Mouse (Mus musculus) lung, adult 2 months (tissue): ENCODE results near the gene Smim14. TPM values are rescaled to one million over a fixed set of nuclear protein-coding genes. Genes with fewer than 3 reads are reported as not detected.

Source experiments
- DNase-seq: peaks from one replicate; pipeline ENCODE4 v3.0.0; 2022
- H3K4me1 ChIP-seq: fragments of 200-500 bp; 2 replicates; pipeline ENCODE4 v1.6.1; 2011; ENCODE audit warnings: low read length; ENCODE audit not compliant: control insufficient read depth, insufficient read depth
- H3K4me3 ChIP-seq: fragments of 200-500 bp; replicated peaks from 2 replicates; pipeline ENCODE3; 2011; ENCODE audit warnings: low read depth, mild to moderate bottlenecking, control low read depth, low read length; ENCODE audit errors: extremely low read depth
- CTCF ChIP-seq: fragments of 200-500 bp; IDR thresholded peaks from 2 replicates; pipeline ENCODE4 v1.5.1; 2011; ENCODE audit warnings: mild to moderate bottlenecking, low read length, control low read depth; ENCODE audit not compliant: insufficient read depth
- POLR2A ChIP-seq: fragments of 200-500 bp; IDR thresholded peaks from 2 replicates; pipeline ENCODE4 v1.6.1; 2011; ENCODE audit warnings: low read depth, mild to moderate bottlenecking, control low read depth, low read length, borderline replicate concordance; ENCODE audit errors: extremely low read depth
- WGBS: fragments of 180-500 bp; shearing (Covaris S2); methylation state at CpG from one replicate; pipeline ENCODE4 v1.1.7; 2018; 5-methylcytosine and 5-hydroxymethylcytosine counted together
- polyA plus RNA-seq: library from polyadenylated mRNA; depleted of rRNA; stranded (reverse); fragments of >200 nt; gene quantifications from 2 replicates; pipeline ENCODE4 v1.2.3, GENCODE M21; 2012; rRNA removed

Smim14 gene
- polyA plus RNA-seq: 137 and 157 TPM in 2 replicates

DNA sequence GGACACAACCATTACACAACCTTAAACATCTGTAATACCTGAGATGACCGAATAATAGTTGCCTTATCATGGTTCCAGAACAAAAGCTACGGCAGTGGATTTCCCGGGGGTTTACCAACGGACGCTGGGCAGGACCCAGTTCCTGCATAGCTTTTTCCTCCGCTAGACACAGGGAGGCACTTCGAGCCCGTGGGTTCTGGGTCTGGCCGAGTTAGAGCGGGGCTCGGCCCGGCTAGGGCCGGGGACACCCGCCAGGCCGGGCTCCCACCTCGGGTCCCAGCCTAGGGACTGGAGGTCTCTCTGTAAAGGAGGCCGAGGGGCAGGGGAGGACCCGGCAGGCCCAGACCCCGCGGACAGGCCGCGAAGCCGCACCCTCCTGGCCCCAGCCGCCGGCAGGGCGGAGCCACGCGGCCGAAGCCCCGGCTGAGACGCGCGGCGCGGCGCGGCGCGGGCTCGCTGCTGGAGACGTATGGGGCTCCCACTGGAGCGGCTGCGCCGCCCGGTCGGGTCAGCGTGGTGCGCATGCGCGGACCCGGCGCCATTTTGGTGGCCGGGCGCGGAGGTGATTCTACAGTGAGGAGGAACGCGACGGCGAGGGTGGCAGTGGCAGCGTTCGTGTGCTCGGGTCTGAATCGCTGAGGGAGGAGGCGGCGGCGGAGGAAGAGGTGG, at the start of gene Smim14, which contains the start of gene Ube2k:
TSS of gene Smim14 (minus strand) at position 434 of the 669 bp plus-strand sequence.
TSS of gene Ube2k (plus strand) at position 483 of the 669 bp plus-strand sequence.
- Histone ChIP-seq H3K4me1 (peaks cover 4% of the 10 kb centered on the region; the same call in 1 of the 2 replicates), H3K4me3 (peak within 1 kb of the TSS; percentile 99)
- WGBS: under 1% methylated on average over 66 of the region's 66 CpGs
- TF ChIP-seq CTCF (no peak), POLR2A (peak; percentile 81; the same call in 1 of the 2 replicates)
- DNase-seq: peak; percentile 91

DNA sequence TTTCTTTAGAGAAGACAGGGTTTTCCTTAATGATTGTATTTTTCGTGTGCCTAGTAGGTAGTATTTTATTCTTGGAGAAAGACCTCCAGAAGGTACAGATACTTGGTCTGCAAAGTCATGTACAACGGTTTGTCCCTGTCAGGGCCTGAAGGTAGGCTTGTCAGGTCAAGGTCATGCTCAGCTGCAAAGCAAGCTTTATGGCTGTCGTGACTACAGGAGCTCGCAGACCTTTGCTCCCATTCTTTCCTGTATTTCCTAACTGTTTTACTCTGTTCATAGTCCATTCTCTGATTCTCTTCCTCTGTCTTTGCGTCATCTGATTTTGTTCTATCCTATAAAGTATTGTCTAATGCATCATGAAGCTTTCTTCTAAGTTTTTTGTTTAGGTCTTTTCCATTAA, 49.3 kb upstream of the Smim14 start:
- DNase-seq: no peak
- Histone ChIP-seq H3K4me1 (no peaks in the 10 kb centered on the region), H3K4me3 (no peak overlapping the region)
- 89% methylated on average over 5 of the region's 5 CpGs for WGBS
- TF ChIP-seq CTCF: no peak
- TF ChIP-seq POLR2A: no peak

DNA sequence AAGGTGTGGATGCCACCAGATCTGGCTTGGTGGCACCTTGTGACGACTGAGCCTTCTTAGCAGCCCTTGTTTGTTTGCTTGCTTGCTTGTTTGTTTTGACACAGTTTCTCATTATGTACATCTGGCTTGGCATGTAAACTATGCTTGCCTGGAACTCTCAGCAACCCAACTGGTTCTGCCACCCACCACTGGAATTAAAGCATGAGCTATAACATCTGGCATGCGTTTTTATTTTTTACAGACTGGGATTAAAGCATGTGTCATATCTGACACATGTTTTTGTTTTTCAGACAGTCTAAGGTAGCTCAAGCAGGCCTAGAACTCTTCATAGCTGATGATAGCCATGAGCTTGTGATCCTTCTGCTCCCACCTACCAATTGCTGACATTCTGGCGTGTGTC, 41.6 kb upstream of the Smim14 start:
- DNase-seq: no peak
- TF ChIP-seq CTCF: no peak
- TF ChIP-seq POLR2A: no peak
- 64% methylated on average over 3 of the region's 3 CpGs for WGBS
- H3K4me1 ChIP-seq: 0 out of 2 replicates have a peak, but pooled peaks cover 2% of the 10 kb centered on the region
- no peak overlapping the region for H3K4me3 ChIP-seq

GRCm38 (mm10) chr5:65575896-65576295, 38.9 kb upstream of the Smim14 start:
- WGBS: 69% methylated on average over 2 of the region's 2 CpGs
- no peak for TF ChIP-seq POLR2A
- no peak for TF ChIP-seq CTCF
- no peak overlapping the region for H3K4me3 ChIP-seq
- 0 out of 2 replicates have a peak, but pooled peaks cover 2% of the 10 kb centered on the region for H3K4me1 ChIP-seq
- DNase-seq: no peak

DNA sequence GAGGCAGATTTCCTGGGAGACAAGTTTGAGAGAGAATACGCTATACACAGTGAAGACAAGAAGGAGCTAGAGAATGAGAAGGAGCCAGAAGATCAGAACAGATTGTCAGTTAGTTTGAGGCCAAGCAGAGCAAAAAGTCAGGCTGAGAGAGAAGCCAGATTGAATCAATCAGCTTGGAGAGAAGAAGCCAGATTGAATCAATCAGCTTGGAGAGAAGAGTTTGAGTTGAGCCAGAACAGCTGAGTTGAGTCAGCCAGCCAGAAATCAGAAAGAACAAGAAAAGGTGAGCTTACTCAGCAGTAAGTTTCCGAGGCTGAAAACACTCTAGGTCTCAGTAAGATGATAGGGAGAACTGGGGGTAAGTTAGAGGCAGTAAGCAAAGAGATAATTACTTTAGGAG, 37.9 kb upstream of the Smim14 start:
- WGBS: 79% methylated on average over 2 of the region's 2 CpGs
- Histone ChIP-seq H3K4me1 (0 out of 2 replicates have a peak, but pooled peaks cover 2% of the 10 kb centered on the region), H3K4me3 (no peak overlapping the region)
- TF ChIP-seq CTCF: no peak
- TF ChIP-seq POLR2A: no peak
- DNase-seq: no peak

DNA sequence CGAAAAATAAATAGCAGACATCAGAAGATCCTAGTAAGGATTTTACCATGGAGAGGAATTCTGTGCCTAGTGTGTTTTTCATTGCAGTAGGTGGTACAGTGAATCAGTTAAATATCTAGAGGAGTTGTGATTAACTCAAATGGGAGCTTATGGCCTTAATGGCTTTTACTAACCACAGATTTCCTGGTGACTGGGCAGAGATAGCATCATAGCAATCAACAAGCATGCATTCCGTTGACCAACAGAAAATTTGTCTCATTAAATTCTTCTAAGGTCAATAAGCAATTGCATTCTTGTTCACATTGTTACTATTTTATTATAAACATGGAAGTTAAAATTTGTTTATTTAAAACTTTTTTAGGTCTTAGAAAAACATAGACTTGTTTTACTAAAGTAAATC, 28.5 kb upstream of the Smim14 start:
- no peak for TF ChIP-seq CTCF
- TF ChIP-seq POLR2A: no peak
- WGBS: 72% methylated on average over 2 of the region's 2 CpGs

GRCm38 (mm10) chr5:65561125-65561893, 24.3 kb upstream of the Smim14 start:
- no peak for TF ChIP-seq CTCF
- no peak for TF ChIP-seq POLR2A
- peaks cover 2% of the 10 kb centered on the region for H3K4me1 ChIP-seq
- WGBS: 57% methylated on average over 19 of the region's 20 CpGs
- no peak overlapping the region for H3K4me3 ChIP-seq
- DNase-seq: no peak

More for the DNA sequence above, 28.5 kb upstream of the Smim14 start:
- Histone ChIP-seq H3K4me3 (no peak overlapping the region), H3K4me1 (no peaks in the 10 kb centered on the region; the same call in 1 of the 2 replicates)
- DNase-seq: no peak

DNA sequence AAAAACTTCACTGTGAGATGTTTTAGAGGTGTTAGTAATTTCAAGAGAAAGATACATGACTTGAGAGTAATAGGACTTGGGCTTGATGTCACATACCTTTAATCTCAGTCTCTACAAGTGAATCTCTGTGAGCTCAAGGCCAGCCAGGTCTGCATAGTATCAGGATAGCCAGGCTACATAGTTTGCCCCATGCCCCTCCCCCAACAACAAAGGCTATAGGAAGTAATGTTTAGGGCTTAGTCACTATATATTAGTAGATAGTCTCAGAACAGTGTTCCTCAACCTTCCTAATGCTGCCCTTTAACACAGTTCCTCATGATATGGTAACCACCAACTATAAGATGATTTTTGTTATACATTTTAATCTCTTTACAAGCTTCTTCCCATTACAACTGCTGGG, 20.1 kb upstream of the Smim14 start:
- TF ChIP-seq POLR2A (no peak), CTCF (no peak)
- no peak for DNase-seq
- Histone ChIP-seq H3K4me1 (peaks cover 2% of the 10 kb centered on the region), H3K4me3 (no peak overlapping the region)

DNA sequence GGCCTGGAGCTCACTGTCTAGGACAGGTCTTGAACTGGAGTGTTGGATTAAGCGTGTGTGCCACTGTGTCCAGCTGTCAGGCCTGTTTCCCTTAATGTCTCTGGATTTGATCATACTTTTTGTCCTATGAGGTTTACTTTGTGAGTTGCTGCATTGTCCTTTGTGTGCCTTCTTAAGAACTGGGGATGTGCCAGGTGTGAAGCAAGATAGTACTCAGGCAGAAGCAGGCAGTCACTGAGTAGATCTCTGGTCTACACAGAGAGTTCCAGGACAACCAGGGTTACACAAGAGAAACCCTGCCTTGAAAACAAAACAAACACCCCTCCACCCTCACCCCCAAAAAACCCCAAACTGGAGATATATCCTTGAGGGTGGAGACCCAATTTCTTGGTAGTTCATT, 12.7 kb upstream of the Smim14 start:
- DNase-seq: no peak
- WGBS: 47% methylated on average over 1 of the region's 1 CpGs

More for the DNA sequence above, 12.7 kb upstream of the Smim14 start:
- TF ChIP-seq CTCF: no peak
- no peak for TF ChIP-seq POLR2A
- no peak overlapping the region for H3K4me3 ChIP-seq
- no peaks in the 10 kb centered on the region; the same call in none of the 2 replicates for H3K4me1 ChIP-seq
